Mouse (Mus musculus) hindbrain, embryonic 14.5 days (tissue): ENCODE measurements at regions not wholly inside any gene's neighbourhood (a gene's known extent, or its start where the extent isn't known, plus 50 kb on each side); places are given as distances from the start of the nearest gene placed in this dataset.

Experiments used
- ATAC-seq: fragments of 200-750 bp; cut with Nextera tagmentation; 2 replicates; pipeline ENCODE4 v1.8.0; 2017; ENCODE audit warnings: moderate number of reproducible peaks, mild to moderate bottlenecking, moderate TSS enrichment, moderate library complexity; ENCODE audit not compliant: low FRiP score
- DNase-seq: peaks from one replicate; pipeline ENCODE4 v3.0.0-alpha.2; 2015; ENCODE audit warnings: low spot score
- H3K27ac ChIP-seq: fragments of 300-500 bp; sonication (generic); 2 replicates; pipeline ENCODE4 v1.5.1; 2014; ENCODE audit warnings: mild to moderate bottlenecking, moderate library complexity
- H3K27me3 ChIP-seq: fragments of 300-500 bp; sonication (generic); 2 replicates; pipeline ENCODE4 v1.6.1; 2014; ENCODE audit warnings: mild to moderate bottlenecking, low read length, mixed read lengths; ENCODE audit not compliant: control insufficient read depth, insufficient read depth
- H3K36me3 ChIP-seq: fragments of 300-500 bp; sonication (generic); replicated peaks from 2 replicates; pipeline ENCODE4 v1.6.1; 2014; ENCODE audit not compliant: control insufficient read depth, insufficient read depth
- H3K4me1 ChIP-seq: fragments of 300-500 bp; sonication (generic); replicated peaks from 2 replicates; pipeline ENCODE4 v1.6.1; 2014; ENCODE audit warnings: antibody characterized with exemption, low read length, mixed read lengths; ENCODE audit not compliant: control insufficient read depth, insufficient read depth
- H3K4me2 ChIP-seq: fragments of 300-500 bp; sonication (generic); replicated peaks from 2 replicates; pipeline ENCODE4 v1.6.1; 2014; ENCODE audit warnings: mild to moderate bottlenecking, moderate library complexity
- H3K4me3 ChIP-seq: fragments of 300-500 bp; sonication (generic); replicated peaks from 2 replicates; pipeline ENCODE4 v1.5.1; 2014; ENCODE audit warnings: mild to moderate bottlenecking, low read length
- H3K9ac ChIP-seq: fragments of 300-500 bp; sonication (generic); 2 replicates; pipeline ENCODE4 v1.6.1; 2014
- H3K9me3 ChIP-seq: fragments of 300-500 bp; sonication (generic); 2 replicates; pipeline ENCODE4 v1.6.1; 2016; ENCODE audit warnings: low read length; ENCODE audit not compliant: control insufficient read depth
- WGBS: fragments of 180-500 bp; shearing (Covaris S2); extraction: QIAGEN DNeasy Blood & Tissue Kit; methylation state at CpG from one replicate; pipeline ENCODE4 v1.1.7; 2014; 5-methylcytosine and 5-hydroxymethylcytosine counted together

DNA sequence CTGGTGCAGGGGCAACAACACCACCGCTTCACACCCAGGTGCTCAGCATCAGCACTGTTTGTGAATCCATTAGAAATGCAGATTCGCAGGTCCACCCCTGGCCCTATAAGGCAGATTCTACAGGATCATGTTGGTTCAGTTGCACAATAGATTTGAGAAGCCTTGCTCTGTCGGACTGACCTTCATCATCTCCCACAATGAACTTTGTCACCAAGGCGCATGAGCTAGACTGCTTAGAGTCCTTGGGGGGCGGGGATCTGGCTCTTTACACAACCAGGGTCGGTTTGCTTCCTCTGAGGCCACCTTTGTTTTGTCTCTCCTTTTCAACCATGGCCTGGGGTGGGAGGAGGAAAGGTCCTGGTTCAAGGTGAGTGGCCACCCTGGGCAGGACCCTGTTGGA, 209.7 kb downstream of the Igsf11 start:
- Histone ChIP-seq H3K9ac (no peak overlapping the region), H3K4me1 (0 out of 2 replicates have a peak, but pooled peaks cover 4% of the 10 kb centered on the region), H3K27me3 (no peaks in the 10 kb centered on the region), H3K27ac (no peak overlapping the region), H3K4me2 (no peak overlapping the region), H3K36me3 (no peaks in the 10 kb centered on the region), H3K9me3 (no peaks in the 10 kb centered on the region), H3K4me3 (no peak overlapping the region)
- DNase-seq (no peak), ATAC-seq (no peak)
- WGBS, result 49% methylated on average over 6 of the region's 6 CpGs

DNA sequence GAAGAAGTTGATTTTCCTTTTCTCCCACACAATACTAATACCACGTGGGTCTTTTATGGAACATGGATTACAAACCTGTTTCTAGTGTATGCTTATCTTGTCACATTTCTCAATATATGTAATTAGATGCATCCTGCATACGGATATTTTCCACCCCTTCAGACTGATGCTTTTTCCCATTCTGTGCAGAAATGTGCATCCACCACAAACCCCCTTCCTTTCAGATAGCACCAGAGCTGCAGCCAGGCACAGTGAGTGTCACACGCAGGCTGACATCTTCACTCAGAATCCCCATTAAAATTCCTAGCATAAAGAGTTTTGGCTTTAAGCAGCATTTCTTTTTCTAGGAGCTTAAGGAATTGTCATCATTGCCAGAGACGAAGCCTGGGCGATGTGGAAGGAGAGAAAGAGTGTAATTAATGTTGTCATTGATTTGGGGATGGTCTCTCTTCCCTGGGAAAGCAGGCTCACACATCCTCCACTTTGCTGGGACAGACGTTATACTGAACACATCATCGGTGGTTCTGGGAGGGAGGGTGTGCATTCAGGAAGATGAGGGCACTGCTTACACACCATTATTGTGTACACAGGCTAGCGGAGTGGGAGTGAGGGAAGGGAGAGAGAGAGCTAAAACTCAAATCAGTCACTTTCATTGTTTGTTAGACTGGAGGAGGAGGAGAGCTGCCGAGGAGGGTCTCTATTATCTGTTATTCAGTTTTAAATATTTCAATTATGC, 211.1 kb downstream of the Igsf11 start:
- Histone ChIP-seq H3K4me2 (no peak overlapping the region), H3K36me3 (no peaks in the 10 kb centered on the region), H3K27ac (0 out of 2 replicates have a peak overlapping the region, but pooled peaks have one; percentile 3), H3K4me3 (no peak overlapping the region), H3K27me3 (no peaks in the 10 kb centered on the region), H3K9ac (no peak overlapping the region), H3K9me3 (no peaks in the 10 kb centered on the region), H3K4me1 (0 out of 2 replicates have a peak, but pooled peaks cover 4% of the 10 kb centered on the region)
- ATAC-seq, result no peak
- no peak for DNase-seq
- WGBS, result 37% methylated on average over 9 of the region's 9 CpGs

DNA sequence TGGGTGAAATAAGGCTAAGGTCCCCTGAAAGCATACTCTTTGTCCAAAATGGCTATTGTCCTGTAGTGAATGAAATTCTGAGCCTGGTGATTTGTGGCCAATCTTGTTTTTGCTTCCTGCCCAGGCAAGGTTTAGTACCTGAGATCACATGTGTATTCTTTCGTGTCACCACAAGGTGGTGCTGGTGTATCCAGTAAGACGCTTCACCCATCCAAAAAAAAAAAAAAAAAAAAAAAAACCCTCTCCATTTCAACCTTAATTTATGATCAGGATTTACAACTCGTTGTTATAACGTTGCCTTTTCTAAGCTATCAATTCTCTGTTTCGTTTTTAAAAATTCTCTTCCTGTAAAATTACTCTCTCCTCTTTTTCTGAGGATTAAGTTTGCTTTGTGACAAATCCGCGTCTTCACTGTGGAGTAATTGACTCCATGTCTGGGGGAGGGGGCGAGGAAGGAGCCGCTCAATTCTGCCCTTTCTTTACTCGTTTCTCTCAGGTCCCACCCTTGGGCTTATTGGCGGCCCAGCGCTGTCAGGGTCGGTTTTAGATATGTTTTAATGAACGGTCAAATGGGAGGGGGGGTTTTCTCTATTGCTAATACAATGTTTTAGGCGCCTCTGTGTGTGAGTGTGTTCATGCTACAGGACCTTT, 217.0 kb downstream of the Igsf11 start:
- H3K27ac ChIP-seq, result peak overlapping the region; percentile 71
- WGBS, result 21% methylated on average over 15 of the region's 15 CpGs

DNA sequence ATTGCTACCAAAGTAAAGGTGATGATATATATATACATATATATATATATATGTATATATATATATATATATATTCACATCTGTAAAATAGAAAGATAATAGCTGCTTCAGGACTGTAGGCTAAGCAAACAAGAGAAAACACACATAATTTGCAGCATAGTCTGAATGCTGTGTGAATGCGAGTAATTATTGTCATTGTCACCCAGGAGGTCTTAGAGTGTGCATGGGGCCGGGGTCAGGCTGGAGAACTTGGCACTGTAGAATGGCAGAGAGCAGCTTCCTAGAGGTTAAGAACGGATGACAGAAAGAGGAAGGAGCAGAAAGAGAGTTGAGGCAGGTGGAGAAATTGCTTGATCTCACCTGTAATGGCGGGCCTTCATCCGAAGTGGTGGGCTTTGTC, 217.6 kb downstream of the Igsf11 start:
- no peaks in the 10 kb centered on the region for H3K27me3 ChIP-seq
- H3K4me1 ChIP-seq, result no peaks in the 10 kb centered on the region
- peak overlapping the region; percentile 71 for H3K27ac ChIP-seq
- H3K9ac ChIP-seq, result peak overlapping the region; percentile 57; the same call in 1 of the 2 replicates
- ATAC-seq (no peak), DNase-seq (no peak)
- no peaks in the 10 kb centered on the region for H3K9me3 ChIP-seq
- no peak overlapping the region for H3K4me3 ChIP-seq
- no peaks in the 10 kb centered on the region for H3K36me3 ChIP-seq
- 87% methylated on average over 5 of the region's 5 CpGs for WGBS
- H3K4me2 ChIP-seq, result peak overlapping the region; percentile 65

More for the DNA sequence above, 217.0 kb downstream of the Igsf11 start:
- H3K4me3 ChIP-seq, result peak overlapping the region; percentile 27
- ATAC-seq (peak; percentile 57; the same call in 1 of the 2 replicates), DNase-seq (peak; percentile 81)
- no peaks in the 10 kb centered on the region for H3K27me3 ChIP-seq
- no peaks in the 10 kb centered on the region for H3K9me3 ChIP-seq
- peak overlapping the region; percentile 57 for H3K9ac ChIP-seq
- no peaks in the 10 kb centered on the region for H3K36me3 ChIP-seq
- H3K4me2 ChIP-seq, result peak overlapping the region; percentile 65
- H3K4me1 ChIP-seq, result no peaks in the 10 kb centered on the region

DNA sequence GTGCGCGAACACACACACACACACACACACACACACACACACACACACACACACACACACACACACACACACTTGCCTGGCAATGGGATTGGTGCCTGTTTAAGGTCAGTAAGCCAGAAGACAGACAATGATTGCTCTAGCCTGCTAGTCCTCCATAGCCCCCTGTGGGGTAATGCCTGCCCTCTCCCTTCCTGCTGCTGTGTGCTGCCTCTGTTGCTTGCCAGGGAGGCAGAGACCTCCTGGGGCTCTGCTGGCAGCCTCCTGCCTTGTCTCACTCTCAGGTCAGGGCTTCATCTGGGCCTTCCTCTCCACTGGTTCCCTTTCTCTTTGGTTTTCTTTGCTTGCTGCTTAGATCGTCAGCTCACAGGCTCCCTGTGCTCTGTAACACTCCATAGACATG, 225.6 kb downstream of the Igsf11 start:
- peak; percentile 62; the same call in 1 of the 2 replicates for ATAC-seq
- H3K4me1 ChIP-seq, result peaks cover 4% of the 10 kb centered on the region; the same call in 1 of the 2 replicates
- no peak overlapping the region for H3K4me2 ChIP-seq
- 70% methylated on average over 3 of the region's 3 CpGs for WGBS
- H3K9ac ChIP-seq, result no peak overlapping the region
- no peaks in the 10 kb centered on the region for H3K9me3 ChIP-seq
- H3K27ac ChIP-seq, result no peak overlapping the region
- H3K27me3 ChIP-seq, result no peaks in the 10 kb centered on the region
- H3K4me3 ChIP-seq, result no peak overlapping the region
- no peak for DNase-seq
- no peaks in the 10 kb centered on the region for H3K36me3 ChIP-seq

DNA sequence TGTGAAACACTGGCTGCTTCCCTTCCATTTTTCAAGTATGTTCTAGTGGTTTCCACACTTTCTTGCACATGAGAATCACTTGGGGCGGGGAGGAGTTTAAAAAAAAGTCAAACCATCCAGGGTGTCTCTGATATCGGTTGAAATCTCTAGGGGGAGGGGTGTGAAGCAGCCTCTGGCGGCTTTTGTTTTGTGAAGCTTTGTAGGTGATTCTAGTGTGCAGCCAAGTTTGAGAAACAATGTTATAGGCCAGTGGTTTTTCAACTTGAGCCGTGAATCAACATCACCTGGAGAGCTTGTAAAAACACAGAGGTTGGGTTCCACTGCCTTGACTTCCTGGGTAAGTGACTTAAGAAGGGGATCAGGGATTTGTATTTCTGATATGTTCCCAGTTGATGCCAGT, 227.3 kb downstream of the Igsf11 start:
- Histone ChIP-seq H3K27ac (no peak overlapping the region), H3K9me3 (no peaks in the 10 kb centered on the region), H3K4me3 (no peak overlapping the region), H3K4me2 (no peak overlapping the region), H3K36me3 (no peaks in the 10 kb centered on the region), H3K4me1 (peaks cover 4% of the 10 kb centered on the region; the same call in 1 of the 2 replicates), H3K27me3 (no peaks in the 10 kb centered on the region), H3K9ac (no peak overlapping the region)
- 53% methylated on average over 4 of the region's 4 CpGs for WGBS
- DNase-seq (no peak), ATAC-seq (no peak)

DNA sequence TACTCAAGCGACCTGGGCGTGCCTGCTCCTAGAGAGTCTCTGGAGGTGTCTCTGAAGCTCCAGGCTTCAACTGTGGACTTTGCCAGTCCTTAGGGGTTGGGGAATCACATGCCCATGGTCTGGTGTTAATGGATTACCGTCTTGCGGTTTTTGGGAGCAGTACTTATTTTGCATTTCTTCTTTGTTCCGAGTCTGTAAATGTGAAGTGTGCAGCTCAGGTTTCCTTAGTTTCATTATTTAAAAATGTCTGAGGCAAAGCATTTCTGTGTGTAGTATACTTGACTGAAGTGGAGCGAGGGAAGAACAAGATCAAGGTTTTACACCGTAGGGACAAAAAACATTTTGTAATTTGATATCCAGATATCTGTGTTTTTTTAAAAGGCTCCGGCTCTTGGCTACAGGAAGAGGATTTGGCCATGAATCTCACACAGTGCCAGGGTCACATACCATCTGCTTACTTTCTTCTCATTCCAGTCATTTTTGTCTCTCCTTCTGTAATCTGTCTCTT, 231.0 kb downstream of the Igsf11 start:
- no peak overlapping the region for H3K4me2 ChIP-seq
- H3K4me3 ChIP-seq, result no peak overlapping the region
- no peaks in the 10 kb centered on the region for H3K36me3 ChIP-seq
- no peak for ATAC-seq
- H3K27ac ChIP-seq, result no peak overlapping the region
- H3K27me3 ChIP-seq, result no peaks in the 10 kb centered on the region
- H3K9me3 ChIP-seq, result no peaks in the 10 kb centered on the region
- H3K9ac ChIP-seq, result no peak overlapping the region
- 86% methylated on average over 8 of the region's 8 CpGs for WGBS
- DNase-seq, result no peak
- H3K4me1 ChIP-seq, result no peaks in the 10 kb centered on the region

DNA sequence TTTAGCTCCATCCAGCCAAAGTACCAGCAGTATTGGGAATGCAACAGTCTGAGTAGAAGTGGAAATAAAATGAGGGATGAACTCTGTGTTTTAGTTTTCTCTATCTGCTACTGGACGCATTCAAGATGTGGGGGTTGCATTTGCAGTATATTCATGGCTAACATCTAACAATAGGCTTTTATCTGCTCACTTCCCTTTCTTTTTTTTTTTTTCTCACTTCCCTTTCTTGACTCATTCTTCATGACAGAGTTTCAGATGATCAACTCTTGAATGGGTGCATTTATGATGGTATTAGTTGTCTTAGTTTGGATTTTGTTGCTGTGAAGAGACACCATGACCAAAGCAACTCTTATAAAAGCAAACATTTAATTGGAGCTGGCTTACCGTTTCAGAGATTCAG, 240.0 kb downstream of the Igsf11 start:
- Histone ChIP-seq H3K4me2 (no peak overlapping the region), H3K4me1 (no peaks in the 10 kb centered on the region), H3K36me3 (no peaks in the 10 kb centered on the region), H3K9ac (no peak overlapping the region), H3K9me3 (0 out of 2 replicates have a peak, but pooled peaks cover 4% of the 10 kb centered on the region), H3K27me3 (no peaks in the 10 kb centered on the region), H3K4me3 (no peak overlapping the region), H3K27ac (no peak overlapping the region)
- 91% methylated on average over 2 of the region's 2 CpGs for WGBS
- DNase-seq (no peak), ATAC-seq (no peak)

DNA sequence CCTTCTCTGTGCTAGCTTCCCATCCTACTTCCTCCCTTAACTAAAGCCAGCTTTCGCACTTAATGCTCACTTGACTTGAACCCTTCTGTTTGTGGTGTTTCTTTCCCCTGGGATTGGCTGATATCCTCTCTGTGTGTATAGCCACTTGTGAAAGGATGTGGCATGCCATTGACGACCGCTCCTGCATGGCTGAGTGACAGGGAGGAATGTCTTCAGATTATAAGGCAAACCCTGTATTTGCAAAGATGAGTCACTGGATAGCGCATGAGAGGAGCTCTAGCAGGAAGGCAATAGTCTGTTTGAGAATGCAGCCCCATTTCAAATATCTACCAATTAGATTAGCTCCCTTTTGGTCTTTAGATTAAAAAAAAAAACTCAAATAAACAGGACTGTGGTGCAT, 243.3 kb downstream of the Igsf11 start:
- 60% methylated on average over 4 of the region's 4 CpGs for WGBS
- H3K4me1 ChIP-seq, result no peaks in the 10 kb centered on the region
- no peak overlapping the region for H3K4me3 ChIP-seq
- no peak overlapping the region for H3K27ac ChIP-seq
- 0 out of 2 replicates have a peak, but pooled peaks cover 4% of the 10 kb centered on the region for H3K9me3 ChIP-seq
- ATAC-seq, result no peak
- DNase-seq, result no peak
- H3K9ac ChIP-seq, result no peak overlapping the region
- no peaks in the 10 kb centered on the region for H3K36me3 ChIP-seq
- H3K27me3 ChIP-seq, result no peaks in the 10 kb centered on the region
- no peak overlapping the region for H3K4me2 ChIP-seq
